Mouse (Mus musculus): ENCODE measurements around the gene Spata20. TPM values are rescaled to one million over a fixed set of nuclear protein-coding genes. Genes with fewer than 3 reads are reported as not detected.

Gene Spata20
- polyA plus RNA-seq, 1 experiment from 2014 or later: 0.45 TPM

DNA sequence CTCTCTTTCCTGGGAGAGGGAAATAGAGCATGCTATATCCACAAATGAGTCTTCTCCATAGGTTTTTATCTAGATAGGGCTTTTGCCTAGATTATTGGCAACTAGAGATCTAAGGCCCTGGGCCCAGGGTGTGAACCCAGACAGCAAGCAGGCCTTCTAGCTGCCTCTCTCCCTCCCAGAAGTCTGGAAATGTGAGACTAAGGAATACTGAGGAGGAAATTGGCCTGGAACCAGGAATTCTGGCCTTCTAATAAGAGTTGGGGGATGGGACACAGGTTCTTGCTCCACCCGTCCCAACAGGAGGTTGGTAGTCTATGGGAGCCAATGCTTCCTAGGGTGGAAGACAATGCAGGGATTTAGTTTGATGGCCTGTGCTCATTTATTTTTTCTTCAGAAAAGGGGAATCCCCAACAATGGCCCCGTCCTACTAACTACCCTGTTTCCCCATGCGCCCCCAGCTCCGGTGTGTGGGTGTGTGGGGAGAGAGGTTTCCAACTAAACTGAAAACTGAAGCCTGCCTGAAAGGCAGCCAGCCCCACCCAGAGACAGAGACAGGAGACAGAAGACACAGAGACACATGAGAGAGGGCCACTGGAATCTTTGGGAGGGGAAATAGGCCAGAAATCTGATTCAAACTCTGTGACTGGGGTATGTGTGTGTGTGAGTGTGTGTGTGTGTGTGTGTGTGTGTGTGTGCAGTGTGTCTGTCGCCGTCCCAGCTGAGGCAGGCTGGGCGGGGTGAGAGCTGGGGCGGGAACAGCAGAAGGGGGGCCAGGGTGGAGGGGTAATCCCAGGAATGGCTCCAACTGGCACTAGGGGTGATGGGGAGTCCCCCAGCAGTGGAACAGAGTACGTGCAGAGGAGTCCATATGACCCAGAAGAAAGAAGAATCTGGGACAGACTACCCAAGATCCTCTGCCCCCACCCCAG lies 16.6 kb downstream of the Spata20 start:
- Histone ChIP-seq H3K4me3 (replicated peaks) (no peak overlapping the region), H3K4me2 (peak overlapping the region; percentile 25; the same call in 1 of the 2 replicates), H3K9ac (no peak overlapping the region), H3K4me1 (peaks cover 61% of the 10 kb centered on the region), H3K27ac (peak overlapping the region; percentile 66), H3K36me3 (no peaks in the 10 kb centered on the region), H3K9me3 (no peaks in the 10 kb centered on the region), H3K27me3 (replicated peaks) (peaks cover 17% of the 10 kb centered on the region; the same call in 1 of the 2 replicates)
- no peak for ATAC-seq (ENCODE audit: insufficient read depth, low FRiP score, low read depth)
- 28% methylated on average over 9 of the region's 9 CpGs for WGBS

DNA sequence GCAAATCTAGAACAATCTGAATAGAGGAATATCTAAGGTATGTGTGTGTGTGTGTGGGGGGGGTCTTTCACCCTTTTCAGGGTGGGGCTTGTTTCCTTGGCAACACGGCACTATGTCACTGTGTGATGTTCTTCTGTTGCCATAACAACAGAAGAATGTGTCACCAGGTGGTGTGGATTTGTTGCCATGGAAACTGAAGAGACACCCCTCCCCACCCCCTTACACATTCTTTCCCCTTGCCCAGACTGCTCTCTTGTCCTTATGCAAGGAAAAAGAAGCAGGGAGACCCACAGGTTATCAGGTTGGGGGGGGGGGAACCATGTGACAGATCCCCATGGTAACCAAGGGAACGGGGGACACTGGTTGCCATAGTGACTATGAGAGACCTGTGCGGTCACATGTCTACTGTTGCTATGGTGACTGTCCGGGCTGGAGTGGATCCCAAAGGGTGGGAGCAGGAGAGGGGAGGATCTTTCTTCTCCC lies 17.4 kb downstream of the Spata20 start:
- Histone ChIP-seq H3K9me3 (no peaks in the 10 kb centered on the region), H3K4me2 (no peak overlapping the region), H3K36me3 (no peaks in the 10 kb centered on the region), H3K4me1 (peaks cover 57% of the 10 kb centered on the region), H3K9ac (no peak overlapping the region), H3K4me3 (replicated peaks) (no peak overlapping the region), H3K27ac (peak overlapping the region; percentile 66), H3K27me3 (replicated peaks) (peaks cover 13% of the 10 kb centered on the region; the same call in 1 of the 2 replicates)
- 24% methylated on average over 4 of the region's 4 CpGs for WGBS
- no peak for ATAC-seq (ENCODE audit: insufficient read depth, low FRiP score, low read depth)

DNA sequence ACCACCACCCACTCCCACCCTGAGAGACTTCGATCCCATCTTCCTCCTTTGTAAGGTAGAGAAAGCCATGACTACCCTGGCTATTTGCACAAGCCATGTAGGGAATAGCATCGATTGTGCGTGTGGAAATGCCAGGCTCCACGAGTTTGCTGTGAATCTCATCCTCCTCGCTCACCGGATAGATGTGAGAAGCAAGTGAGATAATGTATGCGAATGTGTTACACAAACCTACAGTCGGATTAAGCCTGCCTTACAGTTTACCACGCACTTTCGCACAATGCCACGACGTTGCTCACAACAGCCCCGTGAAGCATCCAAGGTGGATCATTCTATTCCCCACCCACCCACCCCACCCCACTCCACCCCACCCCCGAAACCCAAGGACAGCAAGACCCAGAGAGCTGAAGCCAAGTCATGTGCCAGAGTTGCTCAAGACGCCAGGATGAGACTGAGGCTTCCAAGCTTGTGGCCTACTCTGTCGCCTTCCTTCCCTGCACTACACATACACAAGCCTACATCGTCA lies 19.6 kb downstream of the Spata20 start:
- Histone ChIP-seq H3K4me1 (peaks cover 38% of the 10 kb centered on the region), H3K4me3 (replicated peaks) (no peak overlapping the region), H3K27ac (no peak overlapping the region), H3K9ac (no peak overlapping the region), H3K4me2 (no peak overlapping the region), H3K9me3 (no peaks in the 10 kb centered on the region), H3K36me3 (no peaks in the 10 kb centered on the region), H3K27me3 (replicated peaks) (no peaks in the 10 kb centered on the region)
- 85% methylated on average over 17 of the region's 17 CpGs for WGBS
- no peak for ATAC-seq (ENCODE audit: insufficient read depth, low FRiP score, low read depth)

DNA sequence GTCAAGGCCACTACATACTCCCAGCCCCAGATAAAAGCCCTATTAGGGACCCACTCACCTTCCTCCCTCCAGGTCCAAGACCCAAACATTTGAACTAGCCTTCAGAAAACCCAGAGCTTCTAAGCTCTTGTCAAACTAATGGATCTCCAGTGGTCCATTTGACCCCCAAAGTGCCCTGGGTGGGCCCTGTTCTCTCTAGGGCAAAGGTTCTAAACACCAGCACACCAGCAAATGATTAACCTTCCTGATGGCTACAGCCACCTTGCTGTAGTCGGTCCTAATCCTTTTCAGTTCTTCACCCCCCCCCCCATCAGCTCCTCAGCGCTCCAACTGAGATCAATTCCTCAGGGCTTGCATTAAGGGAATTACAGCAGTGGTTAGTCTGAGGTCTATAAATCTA lies 21.8 kb downstream of the Spata20 start:
- Histone ChIP-seq H3K36me3 (no peaks in the 10 kb centered on the region), H3K4me2 (no peak overlapping the region), H3K27ac (no peak overlapping the region), H3K27me3 (replicated peaks) (no peaks in the 10 kb centered on the region), H3K4me3 (replicated peaks) (no peak overlapping the region), H3K4me1 (peaks cover 28% of the 10 kb centered on the region), H3K9me3 (no peaks in the 10 kb centered on the region), H3K9ac (no peak overlapping the region)
- no peak for ATAC-seq (ENCODE audit: insufficient read depth, low FRiP score, low read depth)
- 17% methylated on average over 2 of the region's 2 CpGs for WGBS

- Histone ChIP-seq H3K4me3 (replicated peaks) (no peak overlapping the region), H3K4me2 (no peak overlapping the region), H3K27me3 (replicated peaks) (no peaks in the 10 kb centered on the region), H3K36me3 (no peaks in the 10 kb centered on the region), H3K4me1 (peaks cover 9% of the 10 kb centered on the region; the same call in 1 of the 2 replicates), H3K9me3 (no peaks in the 10 kb centered on the region), H3K27ac (no peak overlapping the region), H3K9ac (no peak overlapping the region)
- no peak for ATAC-seq (ENCODE audit: insufficient read depth, low FRiP score, low read depth)
- WGBS: 85% methylated on average over 11 of the region's 11 CpGs
Observed at GRCm38 (mm10) chr11:94461856-94462255, 24.1 kb downstream of the Spata20 start.

GRCm38 (mm10) chr11:94457001-94457400 lies 29.0 kb downstream of the Spata20 start:
- H3K4me1 ChIP-seq: no peaks in the 10 kb centered on the region; the same call in 1 of the 2 replicates
- 86% methylated on average over 15 of the region's 15 CpGs for WGBS

DNA sequence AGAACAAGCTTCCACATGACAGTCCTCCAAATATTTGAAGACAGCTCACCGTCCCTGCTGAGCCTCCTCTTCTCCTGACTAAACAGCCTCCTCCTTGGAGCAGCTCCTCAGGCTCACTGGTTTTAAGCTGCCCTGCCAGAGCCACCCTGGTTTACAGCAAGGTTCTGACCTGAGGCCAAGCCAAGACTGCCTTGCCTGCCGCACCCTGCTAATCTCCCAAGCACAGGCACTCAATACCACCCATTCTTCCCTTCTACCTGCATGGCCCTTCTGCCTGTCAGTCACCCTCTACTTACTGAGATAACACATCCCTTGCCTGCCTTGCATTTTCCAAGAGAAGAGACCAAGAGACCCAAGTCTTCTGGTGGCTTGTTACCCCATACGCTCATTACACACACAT lies 29.6 kb downstream of the Spata20 start:
- 60% methylated on average over 3 of the region's 3 CpGs for WGBS
- ATAC-seq (ENCODE audit: insufficient read depth, low FRiP score, low read depth): peak; percentile 79; the same call in 1 of the 2 replicates
- Histone ChIP-seq H3K9ac (no peak overlapping the region), H3K27ac (0 out of 2 replicates have a peak overlapping the region, but pooled peaks have one; percentile 0), H3K36me3 (no peaks in the 10 kb centered on the region), H3K27me3 (replicated peaks) (no peaks in the 10 kb centered on the region), H3K4me2 (no peak overlapping the region), H3K4me3 (replicated peaks) (no peak overlapping the region), H3K9me3 (no peaks in the 10 kb centered on the region), H3K4me1 (peaks cover 3% of the 10 kb centered on the region; the same call in 1 of the 2 replicates)

More at GRCm38 (mm10) chr11:94457001-94457400, 29.0 kb downstream of the Spata20 start:
- Histone ChIP-seq H3K9me3 (no peaks in the 10 kb centered on the region), H3K4me3 (replicated peaks) (no peak overlapping the region), H3K27ac (no peak overlapping the region), H3K36me3 (no peaks in the 10 kb centered on the region), H3K4me2 (no peak overlapping the region), H3K9ac (no peak overlapping the region), H3K27me3 (replicated peaks) (no peaks in the 10 kb centered on the region)
- ATAC-seq (ENCODE audit: insufficient read depth, low FRiP score, low read depth): no peak

DNA sequence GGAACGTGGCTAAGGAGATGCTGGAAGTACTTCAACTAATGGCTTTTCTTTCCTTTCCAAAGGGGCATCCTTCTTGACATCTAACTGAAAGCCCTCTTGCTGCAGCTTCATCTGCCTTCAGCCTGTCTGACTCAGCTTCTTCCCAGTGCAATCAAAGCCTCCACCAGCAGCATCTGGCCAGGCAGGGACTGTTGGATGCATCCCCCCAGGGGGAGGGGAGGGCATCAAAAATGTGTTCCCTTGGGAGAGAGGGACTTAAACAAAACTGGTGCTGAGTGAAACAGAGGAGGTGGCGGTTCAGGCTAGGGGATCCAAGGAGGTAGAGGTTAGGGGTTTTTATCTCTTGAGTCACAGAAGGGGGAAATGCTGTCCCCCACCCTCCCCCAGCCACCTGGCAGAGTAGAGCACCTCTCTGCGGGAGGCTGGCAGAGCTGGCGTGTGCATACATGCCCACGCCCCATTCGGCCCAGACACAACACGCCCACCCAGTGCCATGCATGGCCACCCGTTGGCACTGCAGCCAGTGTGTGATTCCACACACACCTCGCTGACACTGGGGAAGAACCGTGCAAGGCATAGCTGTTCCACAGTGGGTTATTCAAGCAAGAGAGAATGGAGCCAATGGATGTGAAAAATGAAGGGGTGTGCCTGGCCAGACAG lies 30.7 kb downstream of the Spata20 start:
- H3K4me1 ChIP-seq: peaks cover 11% of the 10 kb centered on the region; the same call in 1 of the 2 replicates
- H3K4me3 ChIP-seq (replicated peaks): no peak overlapping the region
- WGBS: 79% methylated on average over 10 of the region's 10 CpGs
- no peaks in the 10 kb centered on the region for H3K9me3 ChIP-seq
- ATAC-seq (ENCODE audit: insufficient read depth, low FRiP score, low read depth): no peak
- no peak overlapping the region for H3K4me2 ChIP-seq
- H3K36me3 ChIP-seq: no peaks in the 10 kb centered on the region
- H3K27me3 ChIP-seq (replicated peaks): no peaks in the 10 kb centered on the region
- H3K27ac ChIP-seq: no peak overlapping the region
- H3K9ac ChIP-seq: no peak overlapping the region

- WGBS: 79% methylated on average over 5 of the region's 5 CpGs
Observed at GRCm38 (mm10) chr11:94454756-94455155, 31.2 kb downstream of the Spata20 start.

DNA sequence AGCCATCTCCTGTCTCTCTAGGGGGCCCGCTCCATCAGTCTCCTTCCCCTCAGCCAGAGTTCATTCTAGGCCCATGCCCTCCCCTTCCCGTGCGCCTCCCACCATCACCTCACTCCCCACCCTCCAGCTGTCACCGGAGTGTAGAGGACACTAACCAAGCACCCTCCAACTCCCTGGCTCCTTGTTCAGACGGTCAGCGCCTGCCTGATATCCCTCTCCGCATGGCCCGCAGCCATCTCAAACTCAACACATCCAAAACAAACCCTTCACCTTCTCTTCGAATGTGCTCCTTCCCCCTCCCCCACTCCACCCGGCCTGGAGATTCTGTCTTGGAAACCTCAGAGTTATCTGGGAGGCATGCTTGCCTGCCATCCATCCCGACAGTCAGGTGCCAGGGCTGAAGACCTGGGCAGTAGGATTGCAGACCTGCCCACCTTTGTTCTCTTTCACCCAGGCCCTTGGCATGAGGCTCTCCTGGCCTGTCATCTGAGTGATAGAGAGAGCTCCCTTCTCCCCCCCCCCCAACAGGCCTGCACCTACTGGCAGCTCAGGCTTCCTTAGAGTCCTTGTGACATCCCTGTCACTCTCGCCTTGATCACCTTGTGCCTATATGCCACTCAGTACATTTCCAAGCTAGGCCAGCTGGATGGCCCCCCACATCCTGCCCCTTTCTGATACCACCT lies 34.7 kb downstream of the Spata20 start:
- H3K36me3 ChIP-seq: no peaks in the 10 kb centered on the region
- no peak overlapping the region for H3K9ac ChIP-seq
- H3K4me3 ChIP-seq (replicated peaks): no peak overlapping the region
- H3K27me3 ChIP-seq (replicated peaks): no peaks in the 10 kb centered on the region
- ATAC-seq (ENCODE audit: insufficient read depth, low FRiP score, low read depth): no peak
- whole genome bisulfite sequencing: 51% methylated on average over 12 of the region's 12 CpGs
- no peaks in the 10 kb centered on the region for H3K9me3 ChIP-seq
- peaks cover 12% of the 10 kb centered on the region; the same call in 1 of the 2 replicates for H3K4me1 ChIP-seq
- H3K27ac ChIP-seq: no peak overlapping the region
- no peak overlapping the region for H3K4me2 ChIP-seq

More at GRCm38 (mm10) chr11:94454756-94455155, 31.2 kb downstream of the Spata20 start:
- no peaks in the 10 kb centered on the region for H3K9me3 ChIP-seq
- no peak overlapping the region for H3K27ac ChIP-seq
- H3K9ac ChIP-seq: no peak overlapping the region
- H3K4me2 ChIP-seq: no peak overlapping the region
- H3K27me3 ChIP-seq (replicated peaks): no peaks in the 10 kb centered on the region
- no peaks in the 10 kb centered on the region for H3K36me3 ChIP-seq
- H3K4me3 ChIP-seq (replicated peaks): no peak overlapping the region
- ATAC-seq (ENCODE audit: insufficient read depth, low FRiP score, low read depth): no peak
- H3K4me1 ChIP-seq: peaks cover 12% of the 10 kb centered on the region; the same call in 1 of the 2 replicates

GRCm38 (mm10) chr11:94449886-94450285 lies 36.1 kb downstream of the Spata20 start:
- Histone ChIP-seq H3K4me3 (replicated peaks) (no peak overlapping the region), H3K27ac (no peak overlapping the region), H3K9ac (no peak overlapping the region), H3K4me1 (0 out of 2 replicates have a peak, but pooled peaks cover 12% of the 10 kb centered on the region), H3K27me3 (replicated peaks) (no peaks in the 10 kb centered on the region), H3K9me3 (no peaks in the 10 kb centered on the region), H3K4me2 (no peak overlapping the region), H3K36me3 (no peaks in the 10 kb centered on the region)
- no peak for ATAC-seq (ENCODE audit: insufficient read depth, low FRiP score, low read depth)
- WGBS: 64% methylated on average over 5 of the region's 5 CpGs

Data from stomach, embryonic 15.5 days (tissue).